ENCODE assay signal across 9 mouse cellular contexts in genomic region chr2:29977307-29977706, GRCm38 (mm10). TPM values are rescaled to one million over a fixed set of nuclear protein-coding genes. Genes with fewer than 3 reads are reported as not detected.
DNase-seq lines count a peak whose midpoint lies in the region; ATAC-seq lines count a peak whose summit lies in the region.
"Had no signal": no experiment of that assay in that cellular context is flagged by ENCODE, and none has a peak within 500 bp of the region (broad histone marks: within the 10 kb centered on the region; RNA-seq: fewer than 3 reads in every experiment).

No protein-coding gene starts in this region.

- no peak overlapping the region for H3K27ac ChIP-seq in forebrain, embryonic 14.5 days (ENCODE audit: low read depth, low read length)
- H3K27ac ChIP-seq in forebrain, embryonic 10.5 days, result no peak overlapping the region
- H3K27ac ChIP-seq in liver, embryonic 11.5 days (ENCODE audit: low read depth, low read length), result no peak overlapping the region

- DNase-seq in forebrain, embryonic 14.5 days (ENCODE audit: low spot score), result peak; percentile 78
- no peak for DNase-seq in forebrain, embryonic 10.5 days (ENCODE audit: extremely low spot score, low spot score)
- DNase-seq in liver, result peak; percentile 23
- DNase-seq in liver, embryonic 11.5 days (ENCODE audit: low spot score), result no peak
- DNase-seq in T-cell, adult 2 months (ENCODE audit: low spot score), result peak; percentile 49
- DNase-seq in spleen, postnatal 36 days (ENCODE audit: low spot score in 2 of 2), result peak; percentile 24 to 47

- H3K9me3 ChIP-seq in forebrain, embryonic 14.5 days (replicated peaks; ENCODE audit: control insufficient read depth, low read length), result no peaks in the 10 kb centered on the region
- H3K9me3 ChIP-seq in forebrain, embryonic 10.5 days, result no peaks in the 10 kb centered on the region
- H3K9me3 ChIP-seq in liver, embryonic 11.5 days (ENCODE audit: control insufficient read depth, low read length), result no peaks in the 10 kb centered on the region

- no peak for ATAC-seq in forebrain, embryonic 14.5 days
- ATAC-seq in liver, embryonic 11.5 days (replicated peaks; ENCODE audit: low FRiP score), result no peak
- ATAC-seq in hematopoietic stem cell, adult 5-6 weeks (replicated peaks in 1 of 2; ENCODE audit: insufficient read depth in 1 of 2, low FRiP score in 2 of 2, low TSS enrichment in 1 of 2, low read depth in 1 of 2, poor library complexity in 2 of 2, severe bottlenecking in 2 of 2), result peak; percentile 58 to 59; a peak in 3 of 4 replicates
- ATAC-seq in frontal cortex, adult (ENCODE audit: low TSS enrichment), result no peak

- H3K27me3 ChIP-seq in forebrain, embryonic 14.5 days (replicated peaks; ENCODE audit: control insufficient read depth, insufficient read depth, low read length), result no peaks in the 10 kb centered on the region
- H3K27me3 ChIP-seq in forebrain, embryonic 10.5 days (ENCODE audit: poor library complexity, severe bottlenecking), result no peaks in the 10 kb centered on the region
- H3K27me3 ChIP-seq in liver, embryonic 11.5 days (replicated peaks; ENCODE audit: control insufficient read depth, insufficient read depth, low read length), result no peaks in the 10 kb centered on the region

- no peak overlapping the region for H3K4me3 ChIP-seq in forebrain, embryonic 14.5 days (ENCODE audit: low read depth, low read length)
- no peak overlapping the region for H3K4me3 ChIP-seq in forebrain, embryonic 10.5 days
- no peak overlapping the region for H3K4me3 ChIP-seq in liver, embryonic 11.5 days (ENCODE audit: low read depth, low read length)
- H3K4me3 ChIP-seq: myocyte had no signal

- peaks cover 59% of the 10 kb centered on the region for H3K36me3 ChIP-seq in forebrain, embryonic 14.5 days (ENCODE audit: control insufficient read depth, insufficient read depth, low read length)
- peaks cover 59% of the 10 kb centered on the region for H3K36me3 ChIP-seq in forebrain, embryonic 10.5 days (replicated peaks)
- H3K36me3 ChIP-seq in liver, embryonic 11.5 days (ENCODE audit: control insufficient read depth, insufficient read depth, low read length), result peaks cover 4% of the 10 kb centered on the region

- peaks cover 2% of the 10 kb centered on the region for H3K4me1 ChIP-seq in forebrain, embryonic 14.5 days (ENCODE audit: control insufficient read depth, insufficient read depth, low read length)
- peaks cover 8% of the 10 kb centered on the region; the same call in 1 of the 2 replicates for H3K4me1 ChIP-seq in forebrain, embryonic 10.5 days
- H3K4me1 ChIP-seq in liver, embryonic 11.5 days (replicated peaks; ENCODE audit: control insufficient read depth, insufficient read depth, low read length), result peaks cover 3% of the 10 kb centered on the region

- no peak overlapping the region for H3K9ac ChIP-seq in forebrain, embryonic 14.5 days (ENCODE audit: low read length)
- no peak overlapping the region for H3K9ac ChIP-seq in liver, embryonic 11.5 days (ENCODE audit: low read depth, low read length)

- no peak overlapping the region for H3K4me2 ChIP-seq in forebrain, embryonic 14.5 days (ENCODE audit: low read length)
- no peak overlapping the region for H3K4me2 ChIP-seq in liver, embryonic 11.5 days

RNA-seq across cellular contexts. Expression of gene Sptan1, which starts 11.9 kb away (rescaled TPM):
- 310 and 312 TPM in 2 replicates for polyA plus RNA-seq in forebrain, embryonic 14.5 days (2014; fragmentation: Nextera tagmentation; extraction: Ambion mirVana)
- polyA plus RNA-seq in forebrain, embryonic 10.5 days (2016; fragmentation: Nextera tagmentation; extraction: Ambion mirVana), result 85.9 and 90.3 TPM in 2 replicates
- 40.4 and 50.2 TPM in 2 replicates for polyA plus RNA-seq in liver, embryonic 11.5 days (2014; fragmentation: Nextera tagmentation; extraction: Ambion mirVana)
- 135 and 155 TPM in 2 replicates for total RNA-seq in hematopoietic stem cell, adult 5-6 weeks (2017)

RNA-seq across cellular contexts. Expression of gene Gle1, which starts 42.1 kb away (rescaled TPM):
- 54.0 and 63.3 TPM in 2 replicates for polyA plus RNA-seq in forebrain, embryonic 14.5 days (2014; fragmentation: Nextera tagmentation; extraction: Ambion mirVana)
- polyA plus RNA-seq in forebrain, embryonic 10.5 days (2016; fragmentation: Nextera tagmentation; extraction: Ambion mirVana), result 74.9 and 77.4 TPM in 2 replicates
- 58.0 and 62.8 TPM in 2 replicates for polyA plus RNA-seq in liver, embryonic 11.5 days (2014; fragmentation: Nextera tagmentation; extraction: Ambion mirVana)
- 71.4 and 79.7 TPM in 2 replicates for total RNA-seq in hematopoietic stem cell, adult 5-6 weeks (2017)

Comparison
In these comparisons a context has a peak if more than half of its experiments do, and no peak if none do; other contexts are left out.
1. DNase-seq: peak in forebrain, embryonic 14.5 days (single experiment), liver (single experiment), T-cell, adult 2 months (single experiment) and spleen, postnatal 36 days (2 of 2); none in forebrain, embryonic 10.5 days (single experiment) and liver, embryonic 11.5 days (single experiment).
2. ATAC-seq: peak in hematopoietic stem cell, adult 5-6 weeks (2 of 2); none in forebrain, embryonic 14.5 days (single experiment), liver, embryonic 11.5 days (single experiment) and frontal cortex, adult (single experiment).